Mouse (Mus musculus) thymus, adult 2 months (tissue): Measurements from ENCODE around the gene Cxcl12.

Experiments
- CTCF ChIP-seq: fragments of 200-500 bp; IDR thresholded peaks from 2 replicates; pipeline ENCODE4 v1.5.1; 2012; ENCODE audit warnings: mild to moderate bottlenecking, control low read depth, low read length, moderate library complexity, borderline replicate concordance; ENCODE audit not compliant: control insufficient read depth, poor library complexity, insufficient read depth; ENCODE audit errors: extremely low read depth
- POLR2A ChIP-seq: fragments of 200-500 bp; IDR thresholded peaks from 2 replicates; pipeline ENCODE4 v1.6.1; 2012; ENCODE audit warnings: mild to moderate bottlenecking, low read length, control low read depth, moderate library complexity; ENCODE audit not compliant: control insufficient read depth, poor library complexity, insufficient read depth; ENCODE audit errors: extremely low read depth

GRCm38 (mm10) chr6:117172358-117172757, 4.0 kb downstream of the Cxcl12 start:
- TF ChIP-seq CTCF (no peak), POLR2A (no peak)
